Mouse (Mus musculus) bone marrow, adult 2 months (tissue): ENCODE data around the gene Gpsm2. TPM values are rescaled to one million over a fixed set of nuclear protein-coding genes. Genes with fewer than 3 reads are reported as not detected.
"Not testable (repeated sequence)": the region's sequence is repeated elsewhere in the genome, so short reads cannot be mapped to it uniquely, and the experiment has no call there.

Experiments
- H3K27ac ChIP-seq: fragments of 200-500 bp; 2 replicates; pipeline ENCODE4 v1.5.1; 2012; ENCODE audit warnings: low read depth, mild to moderate bottlenecking, control low read depth, inconsistent platforms, low read length; ENCODE audit not compliant: control insufficient read depth, poor library complexity, insufficient read depth
- H3K4me1 ChIP-seq: fragments of 200-500 bp; 2 replicates; pipeline ENCODE4 v1.6.1; 2011; ENCODE audit warnings: low read length; ENCODE audit not compliant: control insufficient read depth, insufficient read depth
- H3K4me3 ChIP-seq: fragments of 200-500 bp; replicated peaks from 2 replicates; pipeline ENCODE3; 2011; ENCODE audit warnings: mild to moderate bottlenecking, low read depth, low read length, control low read depth; ENCODE audit not compliant: control insufficient read depth
- CTCF ChIP-seq: fragments of 200-500 bp; IDR thresholded peaks from 2 replicates; pipeline ENCODE4 v1.5.1; 2011; ENCODE audit warnings: low read length, control low read depth; ENCODE audit not compliant: control insufficient read depth, insufficient read depth
- POLR2A ChIP-seq: fragments of 200-500 bp; IDR thresholded peaks from 2 replicates; pipeline ENCODE4 v1.6.1; 2011; ENCODE audit warnings: low read depth, mild to moderate bottlenecking, control low read depth, low read length, borderline replicate concordance; ENCODE audit not compliant: control insufficient read depth
- WGBS: fragments of 180-500 bp; shearing (Covaris S2); methylation state at CpG from one replicate; pipeline ENCODE4 v1.1.7; 2018; 5-methylcytosine and 5-hydroxymethylcytosine counted together
- polyA plus RNA-seq: library from polyadenylated mRNA; stranded (reverse); fragments of >200 nt; gene quantifications from 2 replicates; pipeline ENCODE4 v1.2.4, GENCODE M21; 2011; ENCODE audit warnings: low replicate concordance; ENCODE audit not compliant: missing spikeins, insufficient read depth, insufficient read length

The Gpsm2 gene
- polyA plus RNA-seq, 1 experiment = 20.9 TPM

GRCm38 (mm10) chr3:108658612-108659011 is 63.5 kb downstream of the Gpsm2 start:
- Histone ChIP-seq H3K27ac (no peak overlapping the region), H3K4me3 (no peak overlapping the region), H3K4me1 (no peaks in the 10 kb centered on the region)
- TF ChIP-seq CTCF (no peak), POLR2A (no peak)
- WGBS = 87% methylated on average over 9 of the region's 9 CpGs

DNA sequence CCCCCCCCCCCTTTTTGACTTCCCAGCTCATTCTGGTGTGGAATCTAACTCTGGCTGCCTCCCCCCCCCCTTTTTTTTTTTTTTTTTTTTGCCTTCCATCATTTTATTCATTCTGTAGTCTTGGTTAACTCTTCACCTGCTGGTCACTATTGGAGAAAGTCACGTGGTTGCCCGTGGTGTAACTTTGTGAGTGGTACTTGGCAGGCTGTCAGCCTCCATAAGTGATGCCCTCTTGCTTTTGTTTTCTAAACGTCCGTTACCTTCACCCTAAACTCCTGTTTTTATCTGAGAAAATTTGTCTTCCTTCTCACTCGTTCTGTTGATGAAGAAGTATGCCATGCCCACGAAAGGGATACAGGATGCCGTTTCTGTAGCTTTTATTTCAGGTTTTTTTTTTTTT is 66.6 kb downstream of the Gpsm2 start:
- no peak overlapping the region for H3K4me3 ChIP-seq
- no peak for TF ChIP-seq POLR2A
- TF ChIP-seq CTCF = no peak
- 77% methylated on average over 7 of the region's 7 CpGs for WGBS

GRCm38 (mm10) chr3:108654566-108654965 is 67.5 kb downstream of the Gpsm2 start:
- 6% methylated on average over 14 of the region's 14 CpGs for WGBS
- Histone ChIP-seq H3K27ac (0 out of 2 replicates have a peak overlapping the region, but pooled peaks have one; percentile 10), H3K4me1 (no peaks in the 10 kb centered on the region), H3K4me3 (peak overlapping the region; percentile 59)
- TF ChIP-seq CTCF (no peak), POLR2A (no peak)

More for the DNA sequence above, 66.6 kb downstream of the Gpsm2 start:
- H3K27ac ChIP-seq = no peak overlapping the region
- no peaks in the 10 kb centered on the region for H3K4me1 ChIP-seq

DNA sequence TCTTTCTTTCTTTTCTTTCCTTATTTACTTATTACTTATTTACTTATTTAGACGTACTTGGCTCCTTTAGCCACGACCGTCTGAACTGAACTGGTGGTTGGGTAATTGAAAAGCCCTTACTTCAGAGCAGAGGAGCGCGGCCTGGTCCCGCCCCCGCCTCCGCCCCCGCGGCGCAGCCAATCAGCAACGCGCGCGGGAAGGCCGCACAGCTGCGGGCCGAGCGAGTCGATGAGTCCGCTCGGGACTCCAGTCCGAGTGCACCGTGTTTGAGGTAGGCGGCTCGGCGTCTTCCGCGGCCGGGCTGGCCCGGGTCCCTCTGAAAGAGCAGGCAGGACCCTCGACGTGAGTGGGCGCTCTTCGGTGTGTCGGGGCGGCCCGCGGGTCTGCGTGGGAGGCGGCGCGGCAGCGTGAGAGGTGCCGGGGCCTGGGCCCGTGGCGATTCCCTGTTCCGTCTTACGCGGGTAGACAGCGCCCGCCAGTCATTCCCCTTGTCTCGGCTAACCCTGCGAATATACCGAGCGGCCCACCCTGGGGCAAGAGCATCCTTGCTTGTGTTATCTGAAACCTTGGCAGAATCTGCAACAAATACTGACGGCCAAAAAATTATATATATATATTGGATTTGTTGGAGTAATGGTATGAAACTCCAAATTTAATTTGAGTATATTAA is 68.3 kb downstream of the Gpsm2 start, which contains the start of gene Clcc1:
Gene Clcc1, plus strand, starts transcription at position 204 of the 670 bp plus-strand sequence.
- Histone ChIP-seq H3K4me3 (peak within 1 kb of the TSS; percentile 75), H3K4me1 (no peaks in the 10 kb centered on the region), H3K27ac (peak within 1 kb of the TSS; percentile 62)
- peak; percentile 92; the same call in 1 of the 2 replicates for TF ChIP-seq POLR2A
- no peak for TF ChIP-seq CTCF
- WGBS = 1% methylated on average over 57 of the region's 57 CpGs

DNA sequence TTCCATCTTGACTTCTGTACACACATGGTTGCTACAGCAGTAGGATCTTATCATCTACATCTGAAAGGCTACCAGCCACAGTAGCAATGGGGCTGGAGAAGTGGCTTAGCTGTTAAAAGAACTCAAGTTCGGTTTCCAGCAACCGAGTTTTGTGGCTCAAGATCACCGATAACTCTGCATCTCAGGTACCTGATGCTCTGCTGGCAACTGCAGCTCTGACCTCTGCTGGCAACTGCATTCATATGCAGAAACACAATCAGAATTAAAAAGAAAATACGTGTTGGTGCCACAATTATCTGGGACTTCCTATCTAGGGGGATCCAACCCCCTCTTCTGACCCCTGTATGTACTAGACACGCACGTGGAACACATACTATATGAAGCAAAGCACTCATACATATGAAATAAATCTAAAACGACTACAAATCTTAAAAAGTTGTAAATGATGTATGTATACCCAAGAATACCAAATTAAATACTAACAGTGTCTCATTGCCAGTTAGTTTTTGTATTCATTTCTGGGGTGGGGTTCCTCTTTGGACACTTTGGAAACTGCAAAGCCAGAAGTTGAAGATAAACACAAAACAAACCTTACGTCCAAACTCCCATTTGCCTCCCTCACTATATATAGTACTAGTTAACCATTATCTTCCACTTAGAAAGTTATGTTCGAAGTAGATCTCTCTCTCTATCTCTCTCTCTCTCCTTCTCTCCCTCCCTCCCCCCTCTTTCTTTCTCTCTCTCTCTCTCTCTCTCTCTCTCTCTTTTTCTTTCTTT is 69.1 kb downstream of the Gpsm2 start:
- Histone ChIP-seq H3K27ac (no peak overlapping the region), H3K4me3 (no peak overlapping the region), H3K4me1 (no peaks in the 10 kb centered on the region)
- TF ChIP-seq POLR2A (no peak), CTCF (peak; percentile 29; the same call in 1 of the 2 replicates)
- 7% methylated on average over 9 of the region's 9 CpGs for WGBS

DNA sequence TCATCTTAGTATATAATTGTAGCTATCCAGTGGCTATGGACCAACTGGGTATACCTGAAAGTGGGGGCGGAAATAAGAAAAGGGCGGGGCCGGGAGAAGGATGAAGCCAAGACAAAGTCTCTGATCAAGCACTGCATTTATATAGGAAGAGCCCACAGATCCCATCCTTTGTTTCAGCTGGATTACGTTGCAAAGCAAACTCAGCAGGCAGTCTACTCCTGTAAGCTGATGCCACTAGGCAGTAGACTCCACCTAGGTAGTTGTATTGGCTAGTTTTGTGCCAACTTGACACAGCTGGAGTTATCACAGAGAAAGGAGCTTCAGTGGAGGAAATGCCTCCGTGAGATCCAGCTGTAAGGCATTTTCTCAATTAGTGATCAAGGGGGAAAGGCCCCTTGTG is 74.4 kb downstream of the Gpsm2 start:
- H3K4me1 ChIP-seq, H3K4me3 ChIP-seq, H3K27ac ChIP-seq: not testable (repeated sequence)
- 80% methylated on average over 5 of the region's 5 CpGs for WGBS

DNA sequence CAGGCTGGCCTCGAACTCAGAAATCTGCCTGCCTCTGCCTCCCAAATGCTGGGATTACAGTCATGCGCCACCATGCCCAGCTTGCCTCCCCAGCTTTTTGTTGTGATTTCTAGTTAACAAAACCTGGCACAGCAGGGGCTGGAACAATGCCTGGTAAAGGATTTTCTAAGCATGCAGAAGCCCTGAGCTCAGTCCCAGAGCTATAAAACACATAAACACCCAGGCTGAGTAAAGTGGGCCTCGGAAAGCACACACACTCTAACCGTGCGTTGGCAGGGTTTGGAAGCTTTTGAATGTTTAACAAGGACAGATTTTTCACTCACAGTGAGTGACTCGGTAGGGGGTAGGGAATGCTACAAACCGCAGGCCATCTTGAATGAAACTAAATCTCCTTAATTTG is 76.1 kb downstream of the Gpsm2 start:
- no peak overlapping the region for H3K4me3 ChIP-seq
- no peaks in the 10 kb centered on the region for H3K4me1 ChIP-seq
- 79% methylated on average over 7 of the region's 7 CpGs for WGBS
- TF ChIP-seq CTCF = no peak
- H3K27ac ChIP-seq = no peak overlapping the region

GRCm38 (mm10) chr3:108644856-108645255 is 77.3 kb downstream of the Gpsm2 start:
- TF ChIP-seq CTCF (no peak), POLR2A (no peak)
- Histone ChIP-seq H3K27ac (no peak overlapping the region), H3K4me3 (no peak overlapping the region), H3K4me1 (no peaks in the 10 kb centered on the region)
- 74% methylated on average over 3 of the region's 3 CpGs for WGBS
